Mouse (Mus musculus) liver, postnatal 0 days (tissue): ENCODE data around the gene Nhsl1. TPM values are rescaled to one million over a fixed set of nuclear protein-coding genes. Genes with fewer than 3 reads are reported as not detected.

Source experiments
- ATAC-seq: fragments of 200-750 bp; cut with Nextera tagmentation; 2 replicates; pipeline ENCODE4 v1.8.0; 2017; ENCODE audit warnings: mild to moderate bottlenecking, moderate library complexity
- DNase-seq: peaks from one replicate; pipeline ENCODE4 v3.0.0-alpha.2; 2016
- H3K27ac ChIP-seq: fragments of 300-500 bp; sonication (generic); 2 replicates; pipeline ENCODE4 v1.5.1; 2014; ENCODE audit warnings: antibody characterized with exemption, moderate library complexity, mild to moderate bottlenecking, low read depth
- H3K27me3 ChIP-seq: fragments of 300-500 bp; sonication (generic); 2 replicates; pipeline ENCODE4 v1.6.1; 2014; ENCODE audit warnings: low read length, control low read depth, mixed read lengths; ENCODE audit not compliant: insufficient read depth
- H3K36me3 ChIP-seq: fragments of 300-500 bp; sonication (generic); replicated peaks from 2 replicates; pipeline ENCODE4 v1.6.1; 2014; ENCODE audit warnings: mild to moderate bottlenecking, control low read depth, low read length, moderate library complexity, mixed read lengths; ENCODE audit not compliant: insufficient read depth
- H3K4me1 ChIP-seq: fragments of 300-500 bp; sonication (generic); 2 replicates; pipeline ENCODE4 v1.6.1; 2014; ENCODE audit warnings: antibody characterized with exemption, mild to moderate bottlenecking, control low read depth; ENCODE audit not compliant: insufficient read depth
- H3K4me2 ChIP-seq: fragments of 300-500 bp; sonication (generic); 2 replicates; pipeline ENCODE4 v1.6.1; 2014; ENCODE audit warnings: low read depth, mild to moderate bottlenecking, low read length, moderate library complexity, mixed read lengths
- H3K4me3 ChIP-seq: fragments of 300-500 bp; sonication (generic); 2 replicates; pipeline ENCODE4 v1.5.1; 2014; ENCODE audit warnings: low read depth, low read length
- H3K9ac ChIP-seq: fragments of 300-500 bp; sonication (generic); replicated peaks from 2 replicates; pipeline ENCODE4 v1.6.1; 2014; ENCODE audit warnings: mild to moderate bottlenecking, moderate library complexity
- H3K9me3 ChIP-seq: fragments of 300-500 bp; sonication (generic); 2 replicates; pipeline ENCODE4 v1.6.1; 2016; ENCODE audit warnings: mild to moderate bottlenecking, control low read depth, low read length, mixed read lengths
- CTCF ChIP-seq: sonication (generic); IDR thresholded peaks from 2 replicates; pipeline ENCODE4 v1.5.1; 2016; ENCODE audit warnings: antibody characterized with exemption, low read depth
- EP300 ChIP-seq: IDR thresholded peaks from 2 replicates; pipeline ENCODE4 v1.6.1; 2016; ENCODE audit warnings: antibody characterized with exemption, low read depth, mild to moderate bottlenecking
- WGBS: fragments of 180-500 bp; shearing (Covaris S2); extraction: QIAGEN DNeasy Blood & Tissue Kit; methylation state at CpG from one replicate; pipeline ENCODE4 v1.1.7; 2014; ENCODE audit not compliant: insufficient replicate concordance; 5-methylcytosine and 5-hydroxymethylcytosine counted together
- polyA plus RNA-seq: library from polyadenylated mRNA; unstranded; fragments of >200 nt; fragmentation: Nextera tagmentation; extraction: Ambion mirVana; gene quantifications from 2 replicates; pipeline ENCODE4 v1.2.1, GENCODE M21; 2015

The Nhsl1 gene
- polyA plus RNA-seq, 1 experiment from 2014 or later: 0.75 TPM

- Histone ChIP-seq H3K27me3 (no peaks in the 10 kb centered on the region), H3K9ac (no peak overlapping the region), H3K27ac (no peak overlapping the region), H3K9me3 (no peaks in the 10 kb centered on the region), H3K4me3 (no peak overlapping the region), H3K4me2 (no peak overlapping the region), H3K4me1 (no peaks in the 10 kb centered on the region), H3K36me3 (no peaks in the 10 kb centered on the region)
- WGBS: 85% methylated on average over 6 of the region's 6 CpGs
- ATAC-seq (no peak), DNase-seq (no peak)
- TF ChIP-seq EP300 (no peak), CTCF (no peak)
Measured at GRCm38 (mm10) chr10:18357212-18357611, 38.4 kb downstream of the Nhsl1 start.

DNA sequence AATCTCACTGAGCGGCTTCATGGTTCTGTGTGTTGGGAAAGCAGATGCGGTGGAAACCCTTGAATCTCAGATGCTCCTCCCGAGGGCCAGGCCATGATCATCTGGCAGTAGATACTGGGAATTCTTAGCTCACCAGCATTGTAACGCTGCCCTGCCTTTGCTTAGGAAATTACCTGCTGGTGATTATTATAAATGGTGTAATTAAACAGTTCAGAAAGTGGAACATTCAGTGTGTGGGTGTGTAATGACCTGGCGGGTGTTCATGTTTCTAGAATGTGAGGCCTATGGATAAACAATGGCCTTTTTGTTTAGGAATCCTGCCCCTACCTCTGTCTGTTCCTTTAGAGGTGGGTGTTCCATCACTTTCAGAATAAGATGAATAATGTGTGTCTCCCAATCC lies 39.7 kb downstream of the Nhsl1 start:
- Histone ChIP-seq H3K27me3 (no peaks in the 10 kb centered on the region), H3K4me3 (no peak overlapping the region), H3K4me2 (no peak overlapping the region), H3K9ac (no peak overlapping the region), H3K4me1 (no peaks in the 10 kb centered on the region), H3K27ac (no peak overlapping the region), H3K36me3 (no peaks in the 10 kb centered on the region), H3K9me3 (no peaks in the 10 kb centered on the region)
- no peak for ATAC-seq
- DNase-seq: no peak
- 83% methylated on average over 5 of the region's 5 CpGs for WGBS
- no peak for TF ChIP-seq EP300
- TF ChIP-seq CTCF: no peak

- DNase-seq: no peak
- Histone ChIP-seq H3K4me1 (no peaks in the 10 kb centered on the region), H3K4me2 (no peak overlapping the region), H3K36me3 (no peaks in the 10 kb centered on the region), H3K9me3 (no peaks in the 10 kb centered on the region), H3K27me3 (no peaks in the 10 kb centered on the region), H3K9ac (no peak overlapping the region), H3K4me3 (no peak overlapping the region), H3K27ac (no peak overlapping the region)
- TF ChIP-seq CTCF: no peak
- no peak for TF ChIP-seq EP300
- WGBS: 88% methylated on average over 6 of the region's 6 CpGs
- no peak for ATAC-seq
Measured at GRCm38 (mm10) chr10:18360175-18360574, 41.4 kb downstream of the Nhsl1 start.

GRCm38 (mm10) chr10:18365432-18365831 lies 46.6 kb downstream of the Nhsl1 start:
- no peaks in the 10 kb centered on the region for H3K9me3 ChIP-seq
- no peak overlapping the region for H3K4me3 ChIP-seq
- H3K4me2 ChIP-seq: no peak overlapping the region
- H3K36me3 ChIP-seq: no peaks in the 10 kb centered on the region
- TF ChIP-seq CTCF: no peak
- TF ChIP-seq EP300: no peak
- no peak overlapping the region for H3K9ac ChIP-seq
- no peak overlapping the region for H3K27ac ChIP-seq
- H3K27me3 ChIP-seq: no peaks in the 10 kb centered on the region
- DNase-seq: no peak
- no peaks in the 10 kb centered on the region for H3K4me1 ChIP-seq
- ATAC-seq: no peak
- WGBS: 52% methylated on average over 6 of the region's 6 CpGs

- no peak overlapping the region for H3K9ac ChIP-seq
- H3K4me2 ChIP-seq: no peak overlapping the region
- no peak for TF ChIP-seq CTCF
- no peak for TF ChIP-seq EP300
- ATAC-seq (no peak), DNase-seq (no peak)
- H3K27ac ChIP-seq: no peak overlapping the region
- no peaks in the 10 kb centered on the region for H3K9me3 ChIP-seq
- no peaks in the 10 kb centered on the region for H3K36me3 ChIP-seq
- no peak overlapping the region for H3K4me3 ChIP-seq
- 76% methylated on average over 7 of the region's 7 CpGs for WGBS
- H3K4me1 ChIP-seq: no peaks in the 10 kb centered on the region
- H3K27me3 ChIP-seq: no peaks in the 10 kb centered on the region
Measured at GRCm38 (mm10) chr10:18366697-18367096, 47.9 kb downstream of the Nhsl1 start.

GRCm38 (mm10) chr10:18368111-18368510 lies 49.3 kb downstream of the Nhsl1 start:
- ATAC-seq (no peak), DNase-seq (no peak)
- TF ChIP-seq CTCF: no peak
- no peak for TF ChIP-seq EP300
- Histone ChIP-seq H3K4me3 (no peak overlapping the region), H3K4me2 (no peak overlapping the region), H3K27me3 (no peaks in the 10 kb centered on the region), H3K4me1 (peaks cover 4% of the 10 kb centered on the region; the same call in 1 of the 2 replicates), H3K27ac (no peak overlapping the region), H3K36me3 (no peaks in the 10 kb centered on the region), H3K9ac (no peak overlapping the region), H3K9me3 (no peaks in the 10 kb centered on the region)
- 88% methylated on average over 8 of the region's 8 CpGs for WGBS
